Mouse (Mus musculus) megakaryocyte, embryonic 14.5 days (primary cell): ENCODE measurements around the gene Myo18b. TPM values are rescaled to one million over a fixed set of nuclear protein-coding genes. Genes with fewer than 3 reads are reported as not detected.

ENCODE experiments used
- H3K27me3 ChIP-seq: replicated peaks from 2 replicates; pipeline ENCODE3; 2012; ENCODE audit warnings: inconsistent platforms
- H3K36me3 ChIP-seq: replicated peaks from 2 replicates; pipeline ENCODE3; 2012; ENCODE audit warnings: low read length, inconsistent platforms, mixed read lengths
- H3K4me1 ChIP-seq: 2 replicates; pipeline ENCODE4 v1.6.1; 2012; ENCODE audit warnings: inconsistent platforms
- H3K4me3 ChIP-seq: replicated peaks from 2 replicates; pipeline ENCODE3; 2012; ENCODE audit warnings: moderate library complexity, mild to moderate bottlenecking, inconsistent platforms
- H3K9me3 ChIP-seq: 2 replicates; pipeline ENCODE4 v1.6.1; 2012; ENCODE audit warnings: inconsistent platforms
- FLI1 ChIP-seq: IDR thresholded peaks from 2 replicates; pipeline ENCODE4 v1.6.1; 2012; ENCODE audit warnings: low read length, inconsistent platforms, mixed read lengths
- GATA1 ChIP-seq: IDR thresholded peaks from 3 replicates; pipeline ENCODE4 v1.6.1; 2012; ENCODE audit warnings: mixed read lengths, low read length, inconsistent platforms, borderline replicate concordance
- polyA plus RNA-seq: library from polyadenylated mRNA; stranded (reverse); fragments of >175 nt; gene quantifications from 2 replicates; pipeline ENCODE4 v1.2.3, GENCODE M21; 2012; ENCODE audit warnings: low replicate concordance; ENCODE audit not compliant: insufficient read depth

The Myo18b gene
- polyA plus RNA-seq, 1 experiment = 0.22 TPM

DNA sequence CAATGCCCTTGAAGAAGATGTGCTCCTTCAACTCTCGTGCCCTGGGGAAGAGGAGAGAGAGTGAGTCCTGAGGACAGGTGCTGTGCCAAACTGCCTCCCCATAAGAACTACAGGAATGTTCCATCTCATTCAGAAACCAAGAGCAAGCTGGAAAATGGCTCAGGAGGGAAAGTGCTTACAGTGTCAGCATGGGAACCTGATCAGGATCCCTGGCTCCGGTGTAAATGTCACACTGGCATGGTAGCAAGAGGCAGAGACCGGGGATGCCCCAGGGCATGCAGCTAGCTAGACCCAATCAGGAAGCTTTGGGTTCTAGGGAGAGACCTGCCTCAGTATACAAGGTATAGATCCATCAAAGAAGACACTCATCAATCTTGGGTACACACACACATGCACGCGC lies 29.3 kb upstream of the Myo18b start:
- no peaks in the 10 kb centered on the region for H3K9me3 ChIP-seq
- TF ChIP-seq FLI1 (no peak), GATA1 (no peak)

DNA sequence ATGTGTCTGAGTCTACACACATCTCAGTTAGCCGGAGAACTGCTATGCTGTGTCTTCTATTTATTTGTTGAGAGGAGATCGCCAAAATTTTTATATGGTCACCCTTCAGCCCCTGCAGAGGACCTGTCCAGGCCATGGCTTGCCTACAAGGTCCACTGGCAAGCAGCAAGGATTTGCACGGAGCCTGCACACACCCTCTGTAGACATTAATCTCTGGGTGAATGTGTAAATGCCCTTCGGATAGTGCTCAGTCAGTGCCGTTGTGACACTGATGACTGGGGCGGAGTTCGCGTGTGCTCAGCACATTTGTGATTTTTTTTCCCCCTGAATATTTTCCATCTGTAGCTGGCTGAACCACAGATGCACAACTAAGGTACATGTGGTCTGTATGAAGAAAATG lies 28.6 kb upstream of the Myo18b start:
- Histone ChIP-seq H3K9me3 (no peaks in the 10 kb centered on the region), H3K4me3 (no peak overlapping the region)
- TF ChIP-seq FLI1 = no peak
- TF ChIP-seq GATA1 = no peak

More for the DNA sequence above, 29.3 kb upstream of the Myo18b start:
- no peak overlapping the region for H3K4me3 ChIP-seq
- H3K4me1 ChIP-seq = no peaks in the 10 kb centered on the region; the same call in 1 of the 2 replicates
- no peaks in the 10 kb centered on the region for H3K36me3 ChIP-seq
- H3K27me3 ChIP-seq = peaks cover 4% of the 10 kb centered on the region

DNA sequence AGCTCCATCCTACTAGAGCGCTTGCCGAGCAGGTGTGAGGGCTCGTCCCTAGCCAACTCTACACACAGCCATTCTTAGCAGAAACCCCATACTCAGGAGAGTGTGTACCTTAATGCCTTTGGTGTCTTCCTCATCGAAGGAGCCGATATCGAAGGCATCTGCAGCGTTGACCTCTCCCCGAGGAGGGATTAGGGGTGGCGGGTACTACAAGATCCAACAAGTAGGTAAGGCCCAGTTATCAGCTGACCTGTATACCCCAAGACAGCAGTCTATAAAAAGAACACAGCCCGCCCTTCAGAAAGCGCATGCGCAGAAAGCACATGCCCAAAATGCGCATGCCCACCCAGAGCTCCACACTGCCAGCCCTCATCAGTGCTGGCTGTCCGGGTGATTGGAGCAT lies 27.7 kb upstream of the Myo18b start:
- Histone ChIP-seq H3K4me1 (no peaks in the 10 kb centered on the region; the same call in 1 of the 2 replicates), H3K36me3 (no peaks in the 10 kb centered on the region), H3K27me3 (peaks cover 4% of the 10 kb centered on the region), H3K4me3 (no peak overlapping the region), H3K9me3 (no peaks in the 10 kb centered on the region)
- no peak for TF ChIP-seq GATA1
- TF ChIP-seq FLI1 = no peak

More for the DNA sequence above, 28.6 kb upstream of the Myo18b start:
- peaks cover 4% of the 10 kb centered on the region for H3K27me3 ChIP-seq
- no peaks in the 10 kb centered on the region for H3K36me3 ChIP-seq
- no peaks in the 10 kb centered on the region; the same call in 1 of the 2 replicates for H3K4me1 ChIP-seq

DNA sequence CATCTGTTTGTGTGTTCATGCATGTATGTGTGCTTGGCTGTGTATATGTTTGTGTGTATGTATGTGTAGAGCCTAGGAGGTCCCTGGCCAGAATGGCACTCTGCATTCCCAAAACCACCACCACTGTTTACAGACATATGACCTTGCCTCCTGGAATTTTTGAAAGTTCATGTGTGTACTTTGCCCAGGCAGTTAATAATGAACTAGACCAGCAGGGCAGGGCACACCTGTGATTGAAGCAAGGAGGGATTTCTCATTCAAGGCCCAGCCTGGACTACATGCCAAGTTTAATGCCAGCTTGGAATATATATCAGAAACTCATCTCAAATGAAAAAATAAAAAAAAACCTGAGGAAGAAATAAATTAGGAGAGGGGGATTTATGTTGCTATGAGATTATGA lies 25.8 kb upstream of the Myo18b start:
- no peaks in the 10 kb centered on the region for H3K36me3 ChIP-seq
- H3K4me1 ChIP-seq = no peaks in the 10 kb centered on the region; the same call in 1 of the 2 replicates
- H3K4me3 ChIP-seq = no peak overlapping the region
- H3K9me3 ChIP-seq = no peaks in the 10 kb centered on the region
- peaks cover under 1% of the 10 kb centered on the region for H3K27me3 ChIP-seq
- TF ChIP-seq FLI1 = no peak
- TF ChIP-seq GATA1 = no peak

DNA sequence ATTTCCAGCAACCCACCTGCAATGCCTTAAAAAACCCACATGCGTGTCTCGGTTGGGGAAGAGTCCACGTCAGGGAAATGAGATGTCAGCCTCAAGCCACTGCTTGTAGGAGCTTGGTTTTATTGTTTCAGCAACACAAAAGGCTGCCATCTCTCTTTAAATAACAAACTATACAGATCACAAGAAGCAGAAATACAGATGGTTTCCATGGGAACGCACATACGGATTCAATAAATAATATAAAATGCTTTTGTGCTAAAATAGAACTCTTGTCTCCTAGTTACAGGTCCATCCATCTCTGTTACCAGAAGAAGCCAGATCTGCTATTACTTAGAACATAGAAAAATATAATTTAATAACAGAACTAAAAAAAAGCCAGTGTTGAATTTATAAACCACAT lies 14.2 kb upstream of the Myo18b start:
- no peaks in the 10 kb centered on the region; the same call in 1 of the 2 replicates for H3K4me1 ChIP-seq
- H3K9me3 ChIP-seq = peaks cover 9% of the 10 kb centered on the region
- TF ChIP-seq GATA1 (no peak), FLI1 (no peak)
- no peak overlapping the region for H3K4me3 ChIP-seq
- H3K36me3 ChIP-seq = no peaks in the 10 kb centered on the region
- H3K27me3 ChIP-seq = peaks cover 2% of the 10 kb centered on the region

DNA sequence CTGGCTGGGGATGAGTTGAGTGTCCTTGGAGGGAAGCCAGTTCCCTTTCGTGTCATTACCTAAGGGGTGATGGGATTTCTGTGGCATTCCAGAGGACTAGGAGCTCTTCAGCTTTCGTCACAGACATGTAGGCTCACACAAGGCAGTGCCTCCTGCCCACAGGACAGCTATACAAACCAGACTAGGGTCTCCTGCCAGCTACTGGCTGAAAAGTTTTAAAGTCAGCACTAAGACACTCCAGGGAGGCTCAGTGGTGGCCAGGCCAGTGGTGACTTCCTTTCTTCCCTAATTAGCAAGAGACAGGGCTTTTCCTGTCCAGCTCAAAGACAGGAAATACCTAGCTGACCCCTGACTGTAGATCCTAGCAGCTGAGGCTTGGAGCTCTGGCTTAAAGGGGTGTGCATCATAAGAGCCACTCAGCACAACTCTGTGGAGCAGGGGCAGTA lies 12.0 kb upstream of the Myo18b start:
- Histone ChIP-seq H3K9me3 (peaks cover 14% of the 10 kb centered on the region), H3K27me3 (peaks cover 2% of the 10 kb centered on the region), H3K4me3 (no peak overlapping the region), H3K4me1 (no peaks in the 10 kb centered on the region), H3K36me3 (no peaks in the 10 kb centered on the region)
- no peak for TF ChIP-seq FLI1
- TF ChIP-seq GATA1 = no peak

DNA sequence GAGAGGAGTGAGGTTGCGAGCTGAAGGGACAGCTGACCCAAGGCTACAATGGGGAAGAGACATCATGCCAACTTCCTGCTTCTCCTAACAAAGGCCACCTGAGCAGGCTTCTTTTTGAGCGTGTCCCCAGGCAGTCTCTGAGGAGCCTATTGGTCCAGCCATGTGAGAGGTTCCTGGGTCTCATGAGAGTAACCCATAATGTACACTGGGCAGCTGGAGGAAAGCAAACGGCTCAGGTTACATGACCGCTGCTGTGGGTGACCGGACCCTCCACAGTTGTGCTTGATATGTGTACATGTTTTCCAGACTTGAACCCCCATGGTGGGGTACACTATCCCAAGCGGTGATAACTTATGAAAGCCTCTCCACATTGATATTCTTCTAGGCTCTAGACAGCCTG lies 11.3 kb upstream of the Myo18b start:
- Histone ChIP-seq H3K36me3 (no peaks in the 10 kb centered on the region), H3K27me3 (peaks cover 2% of the 10 kb centered on the region), H3K4me3 (no peak overlapping the region), H3K9me3 (peaks cover 14% of the 10 kb centered on the region), H3K4me1 (no peaks in the 10 kb centered on the region)
- TF ChIP-seq GATA1 (no peak), FLI1 (no peak)

DNA sequence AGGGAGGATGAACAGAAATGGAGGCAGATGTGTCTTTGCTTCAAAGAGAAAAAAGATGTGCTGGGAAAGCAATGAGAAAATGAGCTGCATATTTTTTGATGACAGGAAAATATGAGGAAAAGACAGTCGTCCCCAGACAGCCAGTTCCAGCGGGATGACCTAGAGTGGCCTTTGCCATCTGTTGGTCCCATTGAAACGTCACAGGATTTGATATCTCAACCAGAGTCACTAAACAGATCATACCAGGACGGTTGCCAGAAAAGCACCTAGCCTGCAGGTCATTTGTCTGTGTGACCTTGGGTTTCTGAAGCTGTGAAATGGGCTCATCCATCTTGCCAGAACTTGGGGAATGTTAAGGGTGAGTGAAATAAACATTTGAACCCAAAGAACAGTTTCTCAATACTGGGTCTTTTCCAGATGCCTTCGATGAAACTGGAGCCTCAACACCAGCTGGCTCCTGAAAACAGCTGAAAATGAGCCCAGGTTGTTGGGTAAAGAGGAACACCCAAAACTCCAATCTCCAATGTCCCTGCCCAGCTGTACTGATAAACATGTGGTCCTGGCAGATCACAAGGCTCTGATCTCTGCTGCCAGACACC lies 2.6 kb downstream of the Myo18b start:
- TF ChIP-seq GATA1 = no peak
- TF ChIP-seq FLI1 = no peak
- H3K9me3 ChIP-seq = peaks cover 13% of the 10 kb centered on the region

DNA sequence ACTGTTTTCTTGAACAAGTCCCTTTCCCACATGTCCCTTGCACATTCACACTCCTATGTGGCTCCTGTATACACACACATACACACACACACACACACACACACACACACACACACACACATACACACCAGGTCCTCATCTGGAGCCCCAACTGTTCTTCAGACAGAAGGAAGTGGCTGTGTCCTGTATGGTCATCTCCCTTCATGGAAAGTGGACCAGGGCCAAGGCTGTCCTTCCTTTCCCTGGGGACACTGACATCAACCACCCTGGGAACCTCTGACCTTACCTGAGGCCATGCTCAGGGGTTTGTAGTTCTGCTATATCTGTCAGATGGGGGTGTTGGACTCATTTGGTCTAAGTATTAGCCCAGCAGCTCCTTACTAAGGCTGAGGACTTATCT lies 3.8 kb downstream of the Myo18b start:
- Histone ChIP-seq H3K4me1 (no peaks in the 10 kb centered on the region), H3K9me3 (peaks cover 9% of the 10 kb centered on the region), H3K27me3 (peaks cover 7% of the 10 kb centered on the region), H3K4me3 (no peak overlapping the region), H3K36me3 (no peaks in the 10 kb centered on the region)
- no peak for TF ChIP-seq GATA1
- no peak for TF ChIP-seq FLI1

More for the DNA sequence above, 2.6 kb downstream of the Myo18b start:
- Histone ChIP-seq H3K4me1 (no peaks in the 10 kb centered on the region), H3K27me3 (peaks cover 7% of the 10 kb centered on the region), H3K4me3 (no peak overlapping the region), H3K36me3 (no peaks in the 10 kb centered on the region)

DNA sequence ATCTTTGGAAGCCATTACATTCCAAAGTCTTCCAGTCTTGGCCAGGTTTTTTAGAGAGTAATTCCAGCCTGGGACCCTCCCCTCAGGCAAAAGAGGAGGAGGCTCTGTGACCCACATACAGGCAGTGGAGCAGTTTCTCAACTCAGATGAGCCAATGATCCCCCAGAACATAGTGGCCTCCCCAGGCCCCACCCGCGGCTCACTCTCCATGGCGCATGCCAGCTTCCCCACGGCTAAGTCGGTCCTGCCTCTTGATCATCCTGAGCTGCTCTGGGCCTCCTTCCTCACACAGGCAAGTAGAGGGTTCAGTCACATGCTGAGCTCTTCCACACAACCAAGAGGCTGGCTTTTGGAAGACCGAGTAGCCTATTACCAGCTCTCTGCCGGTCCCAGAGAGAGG lies 7.5 kb downstream of the Myo18b start:
- Histone ChIP-seq H3K36me3 (no peaks in the 10 kb centered on the region), H3K4me3 (no peak overlapping the region), H3K9me3 (peaks cover 9% of the 10 kb centered on the region), H3K27me3 (peaks cover 8% of the 10 kb centered on the region), H3K4me1 (no peaks in the 10 kb centered on the region)
- TF ChIP-seq FLI1 (no peak), GATA1 (no peak)
